Mouse (Mus musculus): ENCODE results near the gene Zswim3. TPM values are rescaled to one million over a fixed set of nuclear protein-coding genes. Genes with fewer than 3 reads are reported as not detected.

The Zswim3 gene
- polyA plus RNA-seq, 2 experiments, result 2.4 to 3.7 TPM

GRCm38 (mm10) chr2:164823181-164823585 lies 18.3 kb downstream of the Zswim3 start:
- H3K36me3 ChIP-seq (replicated peaks; ENCODE audit: control insufficient read depth, insufficient read depth, low read depth), result peaks cover 7% of the 10 kb centered on the region
- no peaks in the 10 kb centered on the region for H3K9me3 ChIP-seq (ENCODE audit: control insufficient read depth, low read length)
- TF ChIP-seq CTCF (IDR thresholded peaks at IDR 0.05; ENCODE audit: low read depth) (peak; percentile 47), EP300 (IDR thresholded peaks at IDR 0.05; ENCODE audit: low read depth) (no peak)
- H3K4me3 ChIP-seq (ENCODE audit: insufficient read depth in 1 of 2, low read depth in 2 of 2, low read length in 2 of 2), result peak overlapping the region; percentile 58 to 78
- peaks cover 5 to 8% of the 10 kb centered on the region in 2 experiments for H3K4me1 ChIP-seq (replicated peaks; ENCODE audit: control insufficient read depth in 2 of 2, insufficient read depth in 2 of 2, low read length in 1 of 2)
- DNase-seq (ENCODE audit: low read depth in 3 of 3, low spot score in 3 of 3) (peak in 2 of 3 experiments; percentile 32 to 52), ATAC-seq (ENCODE audit: insufficient read depth) (peak; percentile 59)
- peak overlapping the region; percentile 68 for H3K4me2 ChIP-seq (ENCODE audit: low read depth)
- peak overlapping the region; percentile 61 for H3K9ac ChIP-seq (replicated peaks)
- under 1% methylated on average over 10 of the region's 10 CpGs for WGBS (ENCODE audit: insufficient replicate concordance)
- no peaks in the 10 kb centered on the region for H3K27me3 ChIP-seq (ENCODE audit: control insufficient read depth, insufficient read depth, low read length)
- peak overlapping the region; percentile 9 for H3K27ac ChIP-seq

- H3K4me3 ChIP-seq (ENCODE audit: insufficient read depth in 1 of 2, low read depth in 2 of 2, low read length in 2 of 2), result no peak overlapping the region
Measured at GRCm38 (mm10) chr2:164823969-164824368, 19.1 kb downstream of the Zswim3 start.

GRCm38 (mm10) chr2:164825521-164825920 lies 20.6 kb downstream of the Zswim3 start:
- no peak for ATAC-seq (ENCODE audit: insufficient read depth)
- no peaks in the 10 kb centered on the region for H3K9me3 ChIP-seq (ENCODE audit: control insufficient read depth, low read length)

More at GRCm38 (mm10) chr2:164823969-164824368, 19.1 kb downstream of the Zswim3 start:
- TF ChIP-seq EP300 (IDR thresholded peaks at IDR 0.05; ENCODE audit: low read depth) (no peak), CTCF (IDR thresholded peaks at IDR 0.05; ENCODE audit: low read depth) (no peak)
- H3K4me1 ChIP-seq (replicated peaks; ENCODE audit: control insufficient read depth in 2 of 2, insufficient read depth in 2 of 2, low read length in 1 of 2), result peaks cover 5 to 8% of the 10 kb centered on the region in 2 experiments
- H3K9ac ChIP-seq (replicated peaks), result peak overlapping the region; percentile 27; the same call in 1 of the 2 replicates
- ATAC-seq (ENCODE audit: insufficient read depth) (no peak), DNase-seq (ENCODE audit: low read depth in 3 of 3, low spot score in 3 of 3) (no peak)
- H3K27ac ChIP-seq, result no peak overlapping the region
- peak overlapping the region; percentile 68 for H3K4me2 ChIP-seq (ENCODE audit: low read depth)
- H3K27me3 ChIP-seq (ENCODE audit: control insufficient read depth, insufficient read depth, low read length), result no peaks in the 10 kb centered on the region
- H3K36me3 ChIP-seq (replicated peaks; ENCODE audit: control insufficient read depth, insufficient read depth, low read depth), result peaks cover 7% of the 10 kb centered on the region
- WGBS (ENCODE audit: insufficient replicate concordance), result 71% methylated on average over 4 of the region's 4 CpGs
- no peaks in the 10 kb centered on the region for H3K9me3 ChIP-seq (ENCODE audit: control insufficient read depth, low read length)

GRCm38 (mm10) chr2:164827146-164827850 lies 22.4 kb downstream of the Zswim3 start:
- Histone ChIP-seq H3K36me3 (replicated peaks; ENCODE audit: control insufficient read depth, insufficient read depth, low read depth) (peaks cover 5% of the 10 kb centered on the region), H3K27me3 (ENCODE audit: control insufficient read depth, insufficient read depth, low read length) (no peaks in the 10 kb centered on the region), H3K4me3 (ENCODE audit: insufficient read depth in 1 of 2, low read depth in 2 of 2, low read length in 2 of 2) (no peak overlapping the region), H3K4me1 (replicated peaks; ENCODE audit: control insufficient read depth in 2 of 2, insufficient read depth in 2 of 2, low read length in 1 of 2) (peaks cover 2 to 5% of the 10 kb centered on the region in 2 experiments), H3K9ac (replicated peaks) (no peak overlapping the region), H3K27ac (no peak overlapping the region), H3K4me2 (ENCODE audit: low read depth) (no peak overlapping the region), H3K9me3 (ENCODE audit: control insufficient read depth, low read length) (no peaks in the 10 kb centered on the region)
- TF ChIP-seq EP300 (IDR thresholded peaks at IDR 0.05; ENCODE audit: low read depth), result no peak
- no peak for TF ChIP-seq CTCF (IDR thresholded peaks at IDR 0.05; ENCODE audit: low read depth)
- DNase-seq (ENCODE audit: low read depth in 3 of 3, low spot score in 3 of 3), result no peak
- ATAC-seq (ENCODE audit: insufficient read depth), result no peak
- WGBS (ENCODE audit: insufficient replicate concordance), result 58% methylated on average over 16 of the region's 16 CpGs

More at GRCm38 (mm10) chr2:164825521-164825920, 20.6 kb downstream of the Zswim3 start:
- H3K4me3 ChIP-seq (ENCODE audit: insufficient read depth in 1 of 2, low read depth in 2 of 2, low read length in 2 of 2), result no peak overlapping the region
- no peak overlapping the region for H3K27ac ChIP-seq
- H3K36me3 ChIP-seq (replicated peaks; ENCODE audit: control insufficient read depth, insufficient read depth, low read depth), result peaks cover 7% of the 10 kb centered on the region
- TF ChIP-seq CTCF (IDR thresholded peaks at IDR 0.05; ENCODE audit: low read depth), result no peak
- TF ChIP-seq EP300 (IDR thresholded peaks at IDR 0.05; ENCODE audit: low read depth), result no peak
- peaks cover 5 to 8% of the 10 kb centered on the region in 2 experiments for H3K4me1 ChIP-seq (replicated peaks; ENCODE audit: control insufficient read depth in 2 of 2, insufficient read depth in 2 of 2, low read length in 1 of 2)
- H3K4me2 ChIP-seq (ENCODE audit: low read depth), result no peak overlapping the region
- H3K27me3 ChIP-seq (ENCODE audit: control insufficient read depth, insufficient read depth, low read length), result no peaks in the 10 kb centered on the region
- no peak overlapping the region for H3K9ac ChIP-seq (replicated peaks)
- no peak for DNase-seq (ENCODE audit: low read depth in 3 of 3, low spot score in 3 of 3)
- WGBS (ENCODE audit: insufficient replicate concordance), result 90% methylated on average over 17 of the region's 17 CpGs

GRCm38 (mm10) chr2:164828437-164828836 lies 23.5 kb downstream of the Zswim3 start, which contains the start of gene Spata25:
Gene Spata25 (minus strand): TSS chr2:164828537.
- Histone ChIP-seq H3K4me2 (ENCODE audit: low read depth) (no peak within 1 kb of the TSS), H3K36me3 (replicated peaks; ENCODE audit: control insufficient read depth, insufficient read depth, low read depth) (peaks cover 5% of the 10 kb centered on the region), H3K4me1 (replicated peaks; ENCODE audit: control insufficient read depth in 2 of 2, insufficient read depth in 2 of 2, low read length in 1 of 2) (peaks cover 0 to 3% of the 10 kb centered on the region in 2 experiments; a peak in 2 of 4 replicates), H3K9ac (replicated peaks) (no peak within 1 kb of the TSS), H3K27ac (no peak within 1 kb of the TSS), H3K27me3 (ENCODE audit: control insufficient read depth, insufficient read depth, low read length) (no peaks in the 10 kb centered on the region), H3K4me3 (ENCODE audit: insufficient read depth in 1 of 2, low read depth in 2 of 2, low read length in 2 of 2) (no peak within 1 kb of the TSS), H3K9me3 (ENCODE audit: control insufficient read depth, low read length) (no peaks in the 10 kb centered on the region)
- DNase-seq (ENCODE audit: low read depth in 3 of 3, low spot score in 3 of 3) (no peak), ATAC-seq (ENCODE audit: insufficient read depth) (no peak)
- 65% methylated on average over 6 of the region's 6 CpGs for WGBS (ENCODE audit: insufficient replicate concordance)
- TF ChIP-seq EP300 (IDR thresholded peaks at IDR 0.05; ENCODE audit: low read depth) (no peak), CTCF (IDR thresholded peaks at IDR 0.05; ENCODE audit: low read depth) (no peak)
